In genomic region chr8:91212948-91213347, GRCm38 (mm10) we compare ENCODE assay signal across 15 mouse cellular contexts.
"Had no signal": no experiment of that assay in that cellular context is flagged by ENCODE, and none has a peak within 500 bp of the region (broad histone marks: within the 10 kb centered on the region; RNA-seq: fewer than 3 reads in every experiment).

No protein-coding gene starts in this region.

- H3K9me3 ChIP-seq: neural tube, embryonic 15.5 days; stomach, embryonic 15.5 days had no signal

- H3K9ac ChIP-seq: neural tube, embryonic 15.5 days; stomach, embryonic 15.5 days had no signal

- H3K4me3 ChIP-seq: neural tube, embryonic 15.5 days; stomach, embryonic 15.5 days had no signal

- H3K27me3 ChIP-seq: neural tube, embryonic 15.5 days; stomach, embryonic 15.5 days had no signal

- H3K27ac ChIP-seq: neural tube, embryonic 15.5 days; stomach, embryonic 15.5 days; stomach, postnatal 0 days had no signal

- H3K36me3 ChIP-seq: neural tube, embryonic 15.5 days; stomach, embryonic 15.5 days had no signal

- H3K4me1 ChIP-seq: stomach, embryonic 15.5 days had no signal

- DNase-seq: retina, postnatal 1 day; right cerebral cortex, adult 18-20 months; right cerebral cortex, postnatal 14 days; right cerebral cortex, postnatal 25 days; right cerebral cortex, postnatal 4 days; spleen, adult 18-20 months; thymus, adult 18-20 months; thymus, adult 2 months; thymus, postnatal 14 days; thymus, postnatal 25 days; thymus, postnatal 36 days; thymus, postnatal 4 days had no signal

- H3K4me2 ChIP-seq: neural tube, embryonic 15.5 days; stomach, embryonic 15.5 days had no signal
